Mouse (Mus musculus) forebrain, postnatal 0 days (tissue): ENCODE measurements around the gene Tctex1d2. TPM values are rescaled to one million over a fixed set of nuclear protein-coding genes. Genes with fewer than 3 reads are reported as not detected.

Experiments used
- ATAC-seq: fragments of 200-750 bp; cut with Nextera tagmentation; 2 replicates; pipeline ENCODE4 v1.8.0; 2017; ENCODE audit warnings: mild to moderate bottlenecking, moderate library complexity
- DNase-seq: peaks from one replicate; pipeline ENCODE4 v3.0.0-alpha.2; 2015
- H3K27ac ChIP-seq: fragments of 300-500 bp; sonication (generic); 2 replicates; pipeline ENCODE4 v1.5.1; 2014; ENCODE audit warnings: low read depth, mild to moderate bottlenecking, antibody characterized with exemption, low read length, moderate library complexity, mixed read lengths
- H3K27me3 ChIP-seq: fragments of 300-500 bp; sonication (generic); 2 replicates; pipeline ENCODE4 v1.6.1; 2014; ENCODE audit warnings: mild to moderate bottlenecking, low read length, mixed read lengths; ENCODE audit not compliant: insufficient read depth
- H3K36me3 ChIP-seq: fragments of 300-500 bp; sonication (generic); 2 replicates; pipeline ENCODE4 v1.6.1; 2014; ENCODE audit warnings: mild to moderate bottlenecking, moderate library complexity; ENCODE audit not compliant: insufficient read depth
- H3K4me1 ChIP-seq: fragments of 300-500 bp; sonication (generic); 2 replicates; pipeline ENCODE4 v1.6.1; 2014; ENCODE audit warnings: antibody characterized with exemption; ENCODE audit not compliant: insufficient read depth
- H3K4me2 ChIP-seq: fragments of 300-500 bp; sonication (generic); 2 replicates; pipeline ENCODE4 v1.6.1; 2014; ENCODE audit warnings: low read depth, mild to moderate bottlenecking, moderate library complexity
- H3K4me3 ChIP-seq: fragments of 300-500 bp; sonication (generic); 2 replicates; pipeline ENCODE4 v1.5.1; 2014; ENCODE audit warnings: low read depth, low read length, mixed read lengths
- H3K9ac ChIP-seq: fragments of 300-500 bp; sonication (generic); 2 replicates; pipeline ENCODE4 v1.6.1; 2014; ENCODE audit warnings: mild to moderate bottlenecking
- H3K9me3 ChIP-seq: fragments of 300-500 bp; sonication (generic); 2 replicates; pipeline ENCODE4 v1.6.1; 2016; ENCODE audit warnings: low read length
- CTCF ChIP-seq: sonication (generic); IDR thresholded peaks from 2 replicates; pipeline ENCODE4 v1.5.1; 2016; ENCODE audit warnings: antibody characterized with exemption, control low read depth, low read depth
- WGBS: fragments of 180-500 bp; shearing (Covaris S2); extraction: QIAGEN DNeasy Blood & Tissue Kit; methylation state at CpG from one replicate; pipeline ENCODE4 v1.1.7; 2014; 5-methylcytosine and 5-hydroxymethylcytosine counted together
- polyA plus RNA-seq: library from polyadenylated mRNA; unstranded; fragments of >200 nt; fragmentation: Nextera tagmentation; extraction: Ambion mirVana; gene quantifications from 2 replicates; pipeline ENCODE4 v1.2.1, GENCODE M21; 2015
- total RNA-seq: library from RNA; depleted of rRNA; stranded (reverse); fragments of >200 nt; gene quantifications from 2 replicates; pipeline ENCODE4 v1.2.3, GENCODE M21; 2014; rRNA removed

The Tctex1d2 gene
- total and polyA plus RNA-seq, 2 experiments from 2014 or later, result 21.8 to 58.2 TPM

- Histone ChIP-seq H3K36me3 (peaks cover 37% of the 10 kb centered on the region), H3K27me3 (no peaks in the 10 kb centered on the region), H3K27ac (no peak overlapping the region), H3K4me3 (no peak overlapping the region), H3K4me1 (no peaks in the 10 kb centered on the region), H3K4me2 (no peak overlapping the region), H3K9me3 (no peaks in the 10 kb centered on the region), H3K9ac (no peak overlapping the region)
- ATAC-seq, result no peak
- WGBS, result 90% methylated on average over 2 of the region's 2 CpGs
- no peak for DNase-seq
- no peak for TF ChIP-seq CTCF
Observed at GRCm38 (mm10) chr16:32463426-32463825, 43.9 kb downstream of the Tctex1d2 start.

DNA sequence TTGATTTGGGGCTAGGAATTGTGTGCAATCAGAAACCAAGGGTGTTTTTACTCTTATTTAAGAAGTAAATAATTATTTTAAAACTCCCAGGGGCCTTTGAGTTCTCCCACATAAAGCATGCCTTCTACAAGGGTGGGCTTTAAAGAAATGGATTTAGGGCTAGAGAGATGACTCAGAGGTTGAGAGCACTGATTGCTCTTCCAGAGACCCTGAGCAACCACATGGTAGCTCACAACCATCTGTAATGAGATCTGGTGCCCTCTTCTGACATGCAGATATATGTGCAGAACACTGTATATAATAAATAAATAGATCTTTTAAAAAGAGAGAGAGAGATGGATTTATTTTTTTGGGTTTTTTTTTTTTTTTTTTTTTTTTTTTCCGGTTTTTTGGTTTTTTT lies 45.4 kb downstream of the Tctex1d2 start:
- peaks cover 43% of the 10 kb centered on the region for H3K36me3 ChIP-seq
- H3K4me1 ChIP-seq, result no peaks in the 10 kb centered on the region
- no peaks in the 10 kb centered on the region for H3K27me3 ChIP-seq
- H3K9me3 ChIP-seq, result no peaks in the 10 kb centered on the region
- no peak overlapping the region for H3K4me3 ChIP-seq
- H3K4me2 ChIP-seq, result no peak overlapping the region
- DNase-seq (no peak), ATAC-seq (no peak)
- no peak overlapping the region for H3K27ac ChIP-seq
- no peak for TF ChIP-seq CTCF
- no peak overlapping the region for H3K9ac ChIP-seq
- no CpG with 5 or more reads among the region's 1 CpGs for WGBS

- no peaks in the 10 kb centered on the region for H3K27me3 ChIP-seq
- H3K36me3 ChIP-seq, result peaks cover 68% of the 10 kb centered on the region
- TF ChIP-seq CTCF, result no peak
- H3K9ac ChIP-seq, result no peak overlapping the region
- DNase-seq, result no peak
- H3K4me2 ChIP-seq, result no peak overlapping the region
- no peak overlapping the region for H3K27ac ChIP-seq
- ATAC-seq, result no peak
- no peak overlapping the region for H3K4me3 ChIP-seq
- no peaks in the 10 kb centered on the region for H3K9me3 ChIP-seq
- WGBS, result 79% methylated on average over 3 of the region's 3 CpGs
- no peaks in the 10 kb centered on the region for H3K4me1 ChIP-seq
Observed at GRCm38 (mm10) chr16:32468488-32468887, 49.0 kb downstream of the Tctex1d2 start.

DNA sequence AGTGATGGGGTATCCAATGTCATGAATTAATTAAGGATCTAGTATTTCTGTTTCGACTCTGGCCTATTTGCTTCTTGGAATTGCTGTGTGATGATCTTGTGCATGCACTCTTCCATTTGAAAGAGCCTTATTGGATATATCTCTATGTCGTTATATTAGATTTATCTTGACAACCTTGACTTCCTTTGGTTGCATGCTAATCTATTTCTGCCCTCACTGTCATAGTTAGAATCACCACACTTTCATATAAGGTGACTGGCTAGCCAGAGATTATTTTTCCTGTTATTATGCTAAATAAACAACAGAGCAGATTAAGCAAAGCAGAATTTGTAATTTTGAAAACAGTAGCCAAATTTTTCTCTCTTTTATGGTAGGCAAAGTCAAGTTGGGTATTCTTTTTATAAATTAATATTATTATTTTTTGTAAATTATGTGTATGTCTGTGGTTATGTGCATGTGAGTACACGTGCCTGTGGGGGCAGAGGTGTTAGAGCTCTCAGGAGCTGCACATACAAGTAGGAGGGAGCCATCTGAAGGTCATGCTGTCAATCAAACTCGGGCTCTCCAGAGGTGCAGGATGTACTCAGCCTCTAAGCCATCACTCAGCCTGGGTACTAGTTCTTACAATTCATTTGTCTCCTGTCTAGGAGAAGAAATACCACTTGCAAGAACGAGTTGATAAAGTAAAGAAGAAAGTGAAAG lies 50.1 kb downstream of the Tctex1d2 start:
- Histone ChIP-seq H3K9me3 (no peaks in the 10 kb centered on the region), H3K4me1 (no peaks in the 10 kb centered on the region), H3K4me3 (no peak overlapping the region), H3K27me3 (no peaks in the 10 kb centered on the region), H3K27ac (no peak overlapping the region), H3K9ac (no peak overlapping the region), H3K4me2 (no peak overlapping the region), H3K36me3 (peaks cover 63% of the 10 kb centered on the region)
- DNase-seq (no peak), ATAC-seq (no peak)
- WGBS, result 86% methylated on average over 5 of the region's 5 CpGs
- TF ChIP-seq CTCF, result no peak

DNA sequence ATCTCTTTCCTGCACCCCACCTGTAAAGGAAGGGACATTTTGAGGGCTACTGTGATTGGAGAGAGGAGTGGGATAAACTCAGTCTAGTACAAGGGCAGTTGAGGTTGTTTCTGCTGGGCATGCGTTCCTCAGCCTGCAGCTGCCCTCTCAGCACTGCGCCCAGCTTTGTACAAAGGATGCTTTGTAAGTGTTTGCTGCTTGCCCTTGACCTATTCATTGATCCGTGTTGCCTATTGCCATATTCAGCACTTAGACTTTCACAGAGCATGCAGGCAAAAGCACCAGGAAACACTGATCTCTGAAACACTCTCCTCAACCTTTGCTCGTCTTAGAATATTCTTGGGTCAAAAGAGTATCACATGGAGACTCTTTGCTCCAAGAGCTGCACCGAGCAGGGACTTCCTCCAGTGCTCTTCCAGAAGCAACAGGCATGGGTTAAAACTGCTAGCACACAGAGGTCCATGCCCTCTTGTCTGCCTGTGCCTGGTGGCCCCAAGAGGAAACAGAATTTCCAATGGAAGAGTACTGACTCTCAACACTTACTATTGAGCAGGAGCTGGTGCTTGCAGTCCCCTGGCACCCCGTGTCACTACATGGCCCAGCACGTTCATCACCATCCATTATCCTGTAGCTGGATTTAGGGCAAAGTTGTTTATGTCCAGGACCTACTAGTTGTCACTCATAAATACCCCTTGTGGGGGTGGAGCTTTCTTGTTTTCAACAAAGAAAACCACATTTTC lies 52.9 kb downstream of the Tctex1d2 start:
- H3K9ac ChIP-seq, result no peak overlapping the region
- 69% methylated on average over 7 of the region's 7 CpGs for WGBS

DNA sequence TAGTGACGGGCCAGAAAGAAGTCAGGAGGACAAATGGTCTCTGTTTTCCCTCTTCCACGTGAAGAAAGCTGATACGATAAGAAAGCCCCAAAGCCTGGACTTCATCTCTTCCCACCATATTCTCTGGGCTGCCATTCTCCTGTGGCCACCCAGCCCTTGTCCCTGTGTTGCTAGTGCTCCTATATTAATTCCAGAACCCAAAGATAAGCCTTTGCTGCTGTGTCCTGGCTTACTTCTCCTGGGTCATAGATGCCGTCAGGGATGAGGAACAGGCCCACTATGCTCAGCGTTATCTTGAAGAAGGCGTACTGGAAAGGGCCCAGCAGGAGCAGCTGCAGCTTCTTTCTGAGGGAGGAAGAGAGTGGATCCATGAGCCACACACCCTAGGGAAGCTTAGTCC lies 57.8 kb downstream of the Tctex1d2 start:
- WGBS, result 91% methylated on average over 6 of the region's 6 CpGs
- no peak for ATAC-seq
- TF ChIP-seq CTCF, result no peak

More for the DNA sequence above, 52.9 kb downstream of the Tctex1d2 start:
- Histone ChIP-seq H3K36me3 (peaks cover 53% of the 10 kb centered on the region), H3K9me3 (no peaks in the 10 kb centered on the region), H3K27ac (no peak overlapping the region), H3K4me1 (no peaks in the 10 kb centered on the region), H3K4me3 (no peak overlapping the region), H3K4me2 (no peak overlapping the region), H3K27me3 (no peaks in the 10 kb centered on the region)
- no peak for TF ChIP-seq CTCF
- DNase-seq (no peak), ATAC-seq (no peak)

More for the DNA sequence above, 57.8 kb downstream of the Tctex1d2 start:
- no peak overlapping the region for H3K27ac ChIP-seq
- no peak for DNase-seq
- peaks cover 12% of the 10 kb centered on the region for H3K36me3 ChIP-seq
- no peak overlapping the region for H3K4me2 ChIP-seq
- no peak overlapping the region for H3K4me3 ChIP-seq
- H3K27me3 ChIP-seq, result no peaks in the 10 kb centered on the region
- no peaks in the 10 kb centered on the region for H3K9me3 ChIP-seq
- no peak overlapping the region for H3K9ac ChIP-seq
- H3K4me1 ChIP-seq, result no peaks in the 10 kb centered on the region

Other genes with a start within 250 kb of the Tctex1d2 start
- gene Bex6, start 239.9 kb upstream of the Tctex1d2 start, total RNA-seq, result not detected in 2 replicates
- not detected in 2 replicates for gene Bex6, start 239.9 kb upstream of the Tctex1d2 start, polyA plus RNA-seq
- 45.2 and 51.0 TPM in 2 replicates for gene Fbxo45, start 172.5 kb upstream of the Tctex1d2 start, total RNA-seq
- 13.5 and 16.7 TPM in 2 replicates for gene Fbxo45, start 172.5 kb upstream of the Tctex1d2 start, polyA plus RNA-seq
- gene Wdr53, start 172.5 kb upstream of the Tctex1d2 start, total RNA-seq, result 18.0 and 21.2 TPM in 2 replicates
- gene Wdr53, start 172.5 kb upstream of the Tctex1d2 start, polyA plus RNA-seq, result 11.5 and 12.8 TPM in 2 replicates
- not detected in 2 replicates for gene Smco1, start 148.2 kb upstream of the Tctex1d2 start, total RNA-seq
- not detected in 2 replicates for gene Smco1, start 148.2 kb upstream of the Tctex1d2 start, polyA plus RNA-seq
- gene Rnf168, start 142.2 kb upstream of the Tctex1d2 start, total RNA-seq, result 38.6 and 39.1 TPM in 2 replicates
- 18.6 and 26.1 TPM in 2 replicates for gene Rnf168, start 142.2 kb upstream of the Tctex1d2 start, polyA plus RNA-seq
- gene Ubxn7, start 87.4 kb upstream of the Tctex1d2 start, total RNA-seq, result 35.9 and 42.5 TPM in 2 replicates
- gene Ubxn7, start 87.4 kb upstream of the Tctex1d2 start, polyA plus RNA-seq, result 6.6 and 10.5 TPM in 2 replicates
- 0.48 TPM in 1 of 2 replicates, not detected in the other for gene Tm4sf19, start 19.2 kb upstream of the Tctex1d2 start, total RNA-seq
- not detected in 2 replicates for gene Tm4sf19, start 19.2 kb upstream of the Tctex1d2 start, polyA plus RNA-seq
- gene Pcyt1a, start 11.2 kb downstream of the Tctex1d2 start, total RNA-seq, result 38.4 and 47.6 TPM in 2 replicates
- gene Pcyt1a, start 11.2 kb downstream of the Tctex1d2 start, polyA plus RNA-seq, result 44.6 and 47.6 TPM in 2 replicates
- not detected in 2 replicates for gene Slc51a, start 68.2 kb downstream of the Tctex1d2 start, total RNA-seq
- gene Slc51a, start 68.2 kb downstream of the Tctex1d2 start, polyA plus RNA-seq, result 0.13 and 0.25 TPM in 2 replicates
- not detected in 2 replicates for gene Zdhhc19, start 76.6 kb downstream of the Tctex1d2 start, total RNA-seq
- gene Zdhhc19, start 76.6 kb downstream of the Tctex1d2 start, polyA plus RNA-seq, result 0.24 TPM in 1 of 2 replicates, not detected in the other
- 70.3 and 112 TPM in 2 replicates for gene Tfrc, start 189.2 kb downstream of the Tctex1d2 start, total RNA-seq
- 34.8 and 35.3 TPM in 2 replicates for gene Tfrc, start 189.2 kb downstream of the Tctex1d2 start, polyA plus RNA-seq
- gene Tnk2, start 224.2 kb downstream of the Tctex1d2 start, total RNA-seq, result 48.4 and 55.3 TPM in 2 replicates
- gene Tnk2, start 224.2 kb downstream of the Tctex1d2 start, polyA plus RNA-seq, result 10.3 and 13.2 TPM in 2 replicates